Mouse (Mus musculus): ENCODE measurements at regions not wholly inside any gene's neighbourhood (a gene's known extent, or its start where the extent isn't known, plus 50 kb on each side); places are given as distances from the start of the nearest gene placed in this dataset.

GRCm38 (mm10) chr6:35379890-35380289 lies 53.9 kb upstream of the Fam180a start:
- TF ChIP-seq GATA1 (IDR thresholded peaks at IDR 0.05; ENCODE audit: low read length) (no peak), TAL1 (IDR thresholded peaks at IDR 0.05; ENCODE audit: low read length) (no peak)
